Mouse (Mus musculus) embryonic fibroblast, embryonic 13.5 days (primary cell): ENCODE results near the gene Hist1h4c.

ENCODE experiments used
- CTCF ChIP-seq: IDR thresholded peaks from 2 replicates; pipeline ENCODE4 v1.5.1; 2011; ENCODE audit warnings: mild to moderate bottlenecking, control low read depth, low read length, moderate library complexity, borderline replicate concordance; ENCODE audit not compliant: insufficient read depth
- POLR2A ChIP-seq: IDR thresholded peaks from 2 replicates; pipeline ENCODE4 v1.6.1; 2011; ENCODE audit warnings: low read depth, mild to moderate bottlenecking, control low read depth, low read length, moderate library complexity

DNA sequence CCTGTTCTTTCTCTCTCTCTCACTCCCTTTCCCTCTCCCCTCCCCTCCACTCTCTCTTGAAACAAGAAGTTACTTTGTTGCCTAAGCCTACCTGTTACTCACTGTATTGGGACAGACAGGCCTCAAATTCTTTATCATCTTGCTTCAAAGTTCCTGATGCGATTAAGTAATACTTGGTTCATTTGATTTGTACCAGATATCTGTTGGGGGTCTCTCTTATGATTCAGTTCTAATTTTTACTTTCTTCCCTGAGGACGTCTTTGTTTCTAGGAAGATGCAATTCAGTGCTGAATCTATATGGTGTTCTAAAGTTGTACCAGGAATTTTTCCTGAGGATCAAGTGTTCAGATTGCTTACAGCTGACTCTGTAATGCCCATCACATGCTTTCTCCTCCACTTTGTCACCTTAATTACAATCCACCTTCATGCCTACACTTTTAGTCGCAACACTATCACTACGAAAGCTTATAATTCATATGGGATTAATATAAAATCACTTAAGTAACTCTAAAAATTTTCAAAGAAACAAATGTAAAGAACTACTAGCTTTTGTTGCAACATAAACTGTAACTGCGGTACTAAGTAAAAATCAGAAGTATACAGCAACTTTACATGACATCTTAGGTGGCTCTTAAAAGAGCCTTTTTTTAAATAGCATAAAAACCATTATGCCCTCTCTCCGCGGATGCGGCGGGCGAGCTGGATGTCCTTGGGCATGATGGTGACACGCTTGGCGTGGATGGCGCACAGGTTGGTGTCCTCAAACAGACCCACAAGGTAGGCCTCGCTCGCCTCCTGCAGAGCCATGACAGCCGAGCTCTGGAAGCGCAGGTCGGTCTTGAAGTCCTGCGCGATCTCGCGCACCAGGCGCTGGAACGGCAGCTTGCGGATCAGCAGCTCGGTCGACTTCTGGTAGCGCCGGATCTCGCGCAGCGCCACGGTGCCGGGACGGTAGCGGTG, 46.4 kb upstream of the Hist1h4c start:
- TF ChIP-seq CTCF (no peak), POLR2A (peak; percentile 76)
